Mouse (Mus musculus) left cerebral cortex, postnatal 36 days (tissue): Measurements from ENCODE around the gene Serpinb9e. TPM values are rescaled to one million over a fixed set of nuclear protein-coding genes. Genes with fewer than 3 reads are reported as not detected.
"Not testable (repeated sequence)": the region's sequence is repeated elsewhere in the genome, so short reads cannot be mapped to it uniquely, and the experiment has no call there.

ENCODE experiments used
- DNase-seq, 2 experiments: peaks; one replicate each; pipeline ENCODE4 v3.0.0; 2021 to 2022; ENCODE audit warnings: low spot score in 2 of 2, mixed read lengths in 1 of 2
- intact Hi-C: fragments of 180-260 bp; cut with DNase I; formaldehyde crosslinking; loops from one replicate; pipeline ENCODE4 v1.15.1; 2025
- total RNA-seq, 2 experiments: library from RNA; stranded (reverse); gene quantifications; 2 replicates each; pipeline ENCODE4 v1.2.3; 2021

Serpinb9e gene
- total RNA-seq: not detected

GRCm38 (mm10) chr13:33249312-33249711 is at the start of gene Serpinb9e:
TSS of gene Serpinb9e (plus strand) at chr13:33249612.
- DNase-seq, intact Hi-C loops: not testable (repeated sequence)

GRCm38 (mm10) chr13:33199740-33200139 is 49.7 kb upstream of the Serpinb9e start:
- DNase-seq: no peak
- intact Hi-C loops: no loop called here

- DNase-seq, intact Hi-C loops: not testable (repeated sequence)
These were observed 59.2 kb downstream of the Serpinb9e start for GRCm38 (mm10) chr13:33308631-33309030.

Other genes with a start within 250 kb of the Serpinb9e start
- 1 to 10 TPM; 4.3 to 4.6 TPM for gene Serpinb9, start 246.4 kb upstream of the Serpinb9e start, total RNA-seq
- not detected for gene Serpinb9b, start 222.2 kb upstream of the Serpinb9e start, total RNA-seq
- gene Serpinb1b, start 171.0 kb upstream of the Serpinb9e start, total RNA-seq: 1 to 10 TPM; 1.2 TPM
- not detected for gene Serpinb9c, start 89.9 kb upstream of the Serpinb9e start, total RNA-seq
- not detected for gene Serpinb9d, start 56.7 kb upstream of the Serpinb9e start, total RNA-seq
- gene Serpinb9f, start 74.5 kb downstream of the Serpinb9e start, total RNA-seq: not detected
- not detected for gene Gm11397, start 146.1 kb downstream of the Serpinb9e start, total RNA-seq
- not detected for gene Serpinb9g, start 235.2 kb downstream of the Serpinb9e start, total RNA-seq